Mouse (Mus musculus): Measurements from ENCODE around the gene Slco1c1.
A peak's percentile ranks its signal among the peaks of the same experiment; 100 is the strongest.

DNA sequence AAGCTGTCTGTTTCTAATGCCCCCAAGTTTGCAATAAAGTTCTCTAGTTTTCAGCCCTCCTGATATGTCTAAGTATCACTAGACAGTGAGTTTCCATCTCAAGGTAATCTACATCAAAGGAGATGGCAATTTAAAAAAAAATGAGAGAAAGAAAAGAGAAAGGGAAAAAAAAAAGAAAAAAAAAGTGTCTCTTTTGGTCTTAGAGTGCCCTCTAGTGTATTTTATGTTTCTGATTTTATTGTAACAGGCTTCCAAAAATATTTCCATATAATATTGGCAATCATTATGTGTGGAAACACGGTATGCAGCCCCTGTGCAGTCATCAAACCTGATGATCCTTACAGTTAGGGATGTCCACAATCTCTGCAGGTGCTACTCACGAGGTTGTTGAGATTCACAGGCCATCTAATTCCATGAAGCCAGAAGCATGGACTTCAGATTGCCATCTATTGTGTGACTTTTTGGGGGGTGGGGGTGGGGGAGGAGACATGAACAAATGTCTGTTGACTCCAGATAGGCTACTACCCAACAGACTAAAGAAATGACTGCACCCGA lies 52.6 kb downstream of the Slco1c1 start:
- TF ChIP-seq CTCF (IDR thresholded peaks at IDR 0.05; ENCODE audit: low read depth) (peak; percentile 44), EP300 (IDR thresholded peaks at IDR 0.05; ENCODE audit: low read depth) (no peak)
